Mouse (Mus musculus): Measurements from ENCODE around the gene Adarb2. TPM values are rescaled to one million over a fixed set of nuclear protein-coding genes. Genes with fewer than 3 reads are reported as not detected.

Gene Adarb2
- polyA plus RNA-seq, 1 experiment from 2014 or later, result 0.18 TPM

- Histone ChIP-seq H3K27me3 (ENCODE audit: control insufficient read depth, insufficient read depth, low read length) (no peaks in the 10 kb centered on the region), H3K36me3 (ENCODE audit: control insufficient read depth, insufficient read depth, low read length) (no peaks in the 10 kb centered on the region), H3K27ac (replicated peaks) (no peak overlapping the region), H3K4me1 (replicated peaks; ENCODE audit: control insufficient read depth, insufficient read depth) (no peaks in the 10 kb centered on the region), H3K4me2 (replicated peaks; ENCODE audit: low read depth) (no peak overlapping the region), H3K4me3 (ENCODE audit: low read depth, low read length) (no peak overlapping the region), H3K9me3 (ENCODE audit: control insufficient read depth, low read length) (no peaks in the 10 kb centered on the region), H3K9ac (ENCODE audit: low read length) (no peak overlapping the region)
- DNase-seq (ENCODE audit: low spot score) (no peak), ATAC-seq (ENCODE audit: low FRiP score, low TSS enrichment) (no peak)
- no peak for TF ChIP-seq EP300 (optimal IDR thresholded peaks at IDR 0.05)
- no peak for TF ChIP-seq CTCF (IDR thresholded peaks at IDR 0.05; ENCODE audit: low read depth)
- 75% methylated on average over 9 of the region's 9 CpGs for WGBS
Measured at GRCm38 (mm10) chr13:8680470-8681129, 477.9 kb downstream of the Adarb2 start.

GRCm38 (mm10) chr13:8691448-8691847 lies 488.8 kb downstream of the Adarb2 start:
- WGBS, result 80% methylated on average over 6 of the region's 6 CpGs
- no peak overlapping the region for H3K9ac ChIP-seq (ENCODE audit: low read length)
- no peak overlapping the region for H3K4me3 ChIP-seq (ENCODE audit: low read depth, low read length)
- no peak for DNase-seq (ENCODE audit: low spot score)
- ATAC-seq (ENCODE audit: low FRiP score, low TSS enrichment), result no peak
- no peaks in the 10 kb centered on the region for H3K4me1 ChIP-seq (replicated peaks; ENCODE audit: control insufficient read depth, insufficient read depth)
- TF ChIP-seq CTCF (IDR thresholded peaks at IDR 0.05; ENCODE audit: low read depth) (no peak), EP300 (optimal IDR thresholded peaks at IDR 0.05) (no peak)
- no peaks in the 10 kb centered on the region for H3K9me3 ChIP-seq (ENCODE audit: control insufficient read depth, low read length)
- H3K36me3 ChIP-seq (ENCODE audit: control insufficient read depth, insufficient read depth, low read length), result no peaks in the 10 kb centered on the region
- H3K27ac ChIP-seq (replicated peaks), result no peak overlapping the region
- H3K4me2 ChIP-seq (replicated peaks; ENCODE audit: low read depth), result no peak overlapping the region
- H3K27me3 ChIP-seq (ENCODE audit: control insufficient read depth, insufficient read depth, low read length), result no peaks in the 10 kb centered on the region

DNA sequence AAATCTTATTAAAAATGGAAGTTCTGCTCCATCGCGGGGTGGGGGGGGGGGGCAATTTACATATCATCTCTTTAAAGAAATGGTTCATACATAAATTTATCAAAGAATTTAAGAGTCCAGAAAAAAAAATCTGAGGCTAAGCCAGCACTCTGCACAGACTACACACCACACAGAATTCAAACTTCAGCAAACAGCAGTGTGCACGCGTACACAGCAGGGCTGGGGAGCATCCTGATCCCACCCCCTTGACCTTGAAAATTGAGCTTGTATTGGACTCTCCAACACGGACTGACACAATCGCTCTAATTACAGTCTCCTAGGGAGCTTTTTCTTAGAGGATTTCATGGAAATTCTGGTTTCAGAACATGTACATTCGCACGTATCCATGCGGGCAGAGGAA lies 490.1 kb downstream of the Adarb2 start:
- Histone ChIP-seq H3K9ac (ENCODE audit: low read length) (no peak overlapping the region), H3K4me1 (replicated peaks; ENCODE audit: control insufficient read depth, insufficient read depth) (no peaks in the 10 kb centered on the region), H3K4me3 (ENCODE audit: low read depth, low read length) (no peak overlapping the region), H3K27ac (replicated peaks) (no peak overlapping the region), H3K27me3 (ENCODE audit: control insufficient read depth, insufficient read depth, low read length) (no peaks in the 10 kb centered on the region), H3K9me3 (ENCODE audit: control insufficient read depth, low read length) (no peaks in the 10 kb centered on the region), H3K36me3 (ENCODE audit: control insufficient read depth, insufficient read depth, low read length) (no peaks in the 10 kb centered on the region), H3K4me2 (replicated peaks; ENCODE audit: low read depth) (no peak overlapping the region)
- TF ChIP-seq CTCF (IDR thresholded peaks at IDR 0.05; ENCODE audit: low read depth), result no peak
- no peak for TF ChIP-seq EP300 (optimal IDR thresholded peaks at IDR 0.05)
- no peak for DNase-seq (ENCODE audit: low spot score)
- ATAC-seq (ENCODE audit: low FRiP score, low TSS enrichment), result no peak
- WGBS, result 73% methylated on average over 9 of the region's 9 CpGs

GRCm38 (mm10) chr13:8698451-8698850 lies 495.8 kb downstream of the Adarb2 start:
- 84% methylated on average over 5 of the region's 5 CpGs for WGBS
- no peaks in the 10 kb centered on the region for H3K27me3 ChIP-seq (ENCODE audit: control insufficient read depth, insufficient read depth, low read length)
- DNase-seq (ENCODE audit: low spot score) (no peak), ATAC-seq (ENCODE audit: low FRiP score, low TSS enrichment) (no peak)
- no peak overlapping the region for H3K4me2 ChIP-seq (replicated peaks; ENCODE audit: low read depth)
- H3K36me3 ChIP-seq (ENCODE audit: control insufficient read depth, insufficient read depth, low read length), result no peaks in the 10 kb centered on the region
- no peak overlapping the region for H3K4me3 ChIP-seq (ENCODE audit: low read depth, low read length)
- H3K9me3 ChIP-seq (ENCODE audit: control insufficient read depth, low read length), result no peaks in the 10 kb centered on the region
- no peak overlapping the region for H3K9ac ChIP-seq (ENCODE audit: low read length)
- no peaks in the 10 kb centered on the region for H3K4me1 ChIP-seq (replicated peaks; ENCODE audit: control insufficient read depth, insufficient read depth)
- TF ChIP-seq CTCF (IDR thresholded peaks at IDR 0.05; ENCODE audit: low read depth) (no peak), EP300 (optimal IDR thresholded peaks at IDR 0.05) (no peak)
- H3K27ac ChIP-seq (replicated peaks), result no peak overlapping the region

GRCm38 (mm10) chr13:8699831-8700230 lies 497.2 kb downstream of the Adarb2 start:
- no peak for ATAC-seq (ENCODE audit: low FRiP score, low TSS enrichment)
- DNase-seq (ENCODE audit: low spot score), result no peak
- Histone ChIP-seq H3K9ac (ENCODE audit: low read length) (no peak overlapping the region), H3K36me3 (ENCODE audit: control insufficient read depth, insufficient read depth, low read length) (no peaks in the 10 kb centered on the region), H3K4me3 (ENCODE audit: low read depth, low read length) (no peak overlapping the region), H3K4me2 (replicated peaks; ENCODE audit: low read depth) (no peak overlapping the region), H3K27ac (replicated peaks) (no peak overlapping the region), H3K9me3 (ENCODE audit: control insufficient read depth, low read length) (no peaks in the 10 kb centered on the region), H3K4me1 (replicated peaks; ENCODE audit: control insufficient read depth, insufficient read depth) (no peaks in the 10 kb centered on the region), H3K27me3 (ENCODE audit: control insufficient read depth, insufficient read depth, low read length) (no peaks in the 10 kb centered on the region)
- WGBS, result 69% methylated on average over 3 of the region's 3 CpGs
- TF ChIP-seq EP300 (optimal IDR thresholded peaks at IDR 0.05) (no peak), CTCF (IDR thresholded peaks at IDR 0.05; ENCODE audit: low read depth) (no peak)

DNA sequence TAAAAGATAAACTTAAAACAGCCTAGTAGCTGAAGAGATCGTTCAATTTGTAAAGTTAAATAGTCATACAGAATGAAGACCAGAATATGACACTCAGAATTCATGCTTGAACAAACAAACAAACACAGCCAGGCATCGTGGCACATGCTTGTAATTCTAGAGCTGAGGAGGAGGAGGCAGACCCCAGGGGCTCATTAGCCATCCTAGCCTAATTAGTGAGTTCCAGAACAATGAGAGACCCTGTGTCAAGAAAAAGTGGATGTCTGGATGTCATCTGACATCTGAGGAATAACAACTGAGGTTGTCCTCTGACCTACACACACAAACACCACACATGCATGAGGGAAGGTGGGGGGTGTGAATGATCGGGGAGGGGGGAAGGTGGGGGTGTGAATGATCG lies 498.3 kb downstream of the Adarb2 start:
- DNase-seq (ENCODE audit: low spot score) (no peak), ATAC-seq (ENCODE audit: low FRiP score, low TSS enrichment) (no peak)
- Histone ChIP-seq H3K4me3 (ENCODE audit: low read depth, low read length) (no peak overlapping the region), H3K36me3 (ENCODE audit: control insufficient read depth, insufficient read depth, low read length) (no peaks in the 10 kb centered on the region), H3K9me3 (ENCODE audit: control insufficient read depth, low read length) (no peaks in the 10 kb centered on the region), H3K4me1 (replicated peaks; ENCODE audit: control insufficient read depth, insufficient read depth) (no peaks in the 10 kb centered on the region), H3K9ac (ENCODE audit: low read length) (no peak overlapping the region), H3K4me2 (replicated peaks; ENCODE audit: low read depth) (no peak overlapping the region), H3K27me3 (ENCODE audit: control insufficient read depth, insufficient read depth, low read length) (no peaks in the 10 kb centered on the region), H3K27ac (replicated peaks) (no peak overlapping the region)
- TF ChIP-seq CTCF (IDR thresholded peaks at IDR 0.05; ENCODE audit: low read depth) (no peak), EP300 (optimal IDR thresholded peaks at IDR 0.05) (no peak)
- 50% methylated on average over 4 of the region's 4 CpGs for WGBS
